Mouse (Mus musculus) induced T-regulatory cell, adult 2 months (primary cell): ENCODE results near the gene Gm7980.
"Not testable (repeated sequence)": the region's sequence is repeated elsewhere in the genome, so short reads cannot be mapped to it uniquely, and the experiment has no call there.

Source experiments
- DNase-seq: peaks from one replicate; pipeline ENCODE4 v3.0.0-alpha.2; 2012; ENCODE audit warnings: low read depth

Gene Gm7980

GRCm38 (mm10) chr14:41907190-41907589 lies at the start of gene Gm7980:
Gm7980 (minus strand) TSS chr14:41907290.
- DNase-seq, result not testable (repeated sequence)

DNA sequence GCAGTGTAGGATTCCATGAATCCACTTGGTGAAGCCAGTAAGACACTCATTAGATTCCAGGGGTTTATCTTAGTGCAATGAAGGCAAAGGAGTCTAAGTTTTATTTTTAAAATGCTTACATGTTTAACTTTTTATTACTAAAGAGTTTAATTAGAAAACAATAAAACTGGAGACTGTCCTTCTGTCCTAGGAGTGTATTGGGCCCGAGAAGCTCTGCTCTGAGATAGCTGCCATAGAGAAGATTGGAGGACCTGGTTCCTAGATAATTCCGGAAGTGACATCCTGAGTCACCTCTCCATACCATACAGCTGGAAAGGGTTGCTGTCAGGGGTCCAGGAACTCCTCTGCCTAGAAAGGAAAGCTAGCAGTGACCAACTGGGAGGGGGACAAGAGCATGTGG lies 36.6 kb upstream of the Gm7980 start, which contains the start of gene 1700024B05Rik:
TSS of gene 1700024B05Rik (plus strand) at position 301 of the 400 bp plus-strand sequence.
- not testable (repeated sequence) for DNase-seq

- not testable (repeated sequence) for DNase-seq
These were observed 17.6 kb upstream of the Gm7980 start, which contains the start of gene 1700049E17Rik1 for GRCm38 (mm10) chr14:41924649-41925048. 1700049E17Rik1 (plus strand) TSS chr14:41924949.
